Comparison of ENCODE assay signal across 8 mouse cellular contexts in genomic region chr15:102736127-102736944, GRCm38 (mm10). TPM values are rescaled to one million over a fixed set of nuclear protein-coding genes. Genes with fewer than 3 reads are reported as not detected.
DNase-seq lines count a peak whose midpoint lies in the region; ATAC-seq and TF ChIP-seq lines count a peak whose summit lies in the region.

No protein-coding gene starts in this region.

- H3K9me3 ChIP-seq in liver, embryonic 11.5 days (ENCODE audit: control insufficient read depth, low read length) = no peaks in the 10 kb centered on the region
- no peaks in the 10 kb centered on the region for H3K9me3 ChIP-seq in stomach, postnatal 0 days (ENCODE audit: control insufficient read depth, low read length)

- no peak overlapping the region for H3K27ac ChIP-seq in liver, embryonic 11.5 days (ENCODE audit: low read depth, low read length)
- no peak overlapping the region for H3K27ac ChIP-seq in stomach, postnatal 0 days (replicated peaks)

- DNase-seq in layer of hippocampus, adult 11-12 months (ENCODE audit: low spot score) = peak; percentile 70
- DNase-seq in layer of hippocampus, adult 9-10 months (ENCODE audit: low spot score) = no peak
- peak; percentile 73 to 77 for DNase-seq in cerebellum, postnatal 14 days
- DNase-seq in liver, embryonic 11.5 days (ENCODE audit: low spot score) = no peak
- peak; percentile 30 for DNase-seq in stomach, postnatal 0 days (ENCODE audit: low spot score)
- DNase-seq in thymus, postnatal 0 days (ENCODE audit: low spot score) = no peak
- DNase-seq in gastrocnemius, adult 18-20 months (ENCODE audit: low spot score) = no peak

- WGBS in liver, embryonic 11.5 days = 14% methylated on average over 29 of the region's 36 CpGs
- WGBS in stomach, postnatal 0 days = 20% methylated on average over 23 of the region's 36 CpGs

- peak; percentile 19; the same call in 1 of the 2 replicates for ATAC-seq in granulocyte monocyte progenitor cell, adult 5-6 weeks (replicated peaks; ENCODE audit: poor library complexity, severe bottlenecking)
- ATAC-seq in liver, embryonic 11.5 days (replicated peaks; ENCODE audit: low FRiP score) = no peak
- ATAC-seq in stomach, postnatal 0 days (ENCODE audit: low FRiP score, low TSS enrichment) = peak; percentile 30

- H3K4me2 ChIP-seq in liver, embryonic 11.5 days = peak overlapping the region; percentile 37
- H3K4me2 ChIP-seq in stomach, postnatal 0 days (replicated peaks; ENCODE audit: low read depth) = peak overlapping the region; percentile 44

- TF ChIP-seq CTCF in stomach, postnatal 0 days (IDR thresholded peaks at IDR 0.05; ENCODE audit: low read depth) = no peak

- H3K9ac ChIP-seq in liver, embryonic 11.5 days (ENCODE audit: low read depth, low read length) = no peak overlapping the region
- no peak overlapping the region for H3K9ac ChIP-seq in stomach, postnatal 0 days (ENCODE audit: low read length)

- no peak for TF ChIP-seq EP300 in stomach, postnatal 0 days (optimal IDR thresholded peaks at IDR 0.05)

- peak overlapping the region; percentile 31 for H3K4me3 ChIP-seq in liver, embryonic 11.5 days (ENCODE audit: low read depth, low read length)
- no peak overlapping the region for H3K4me3 ChIP-seq in stomach, postnatal 0 days (ENCODE audit: low read depth, low read length)

- H3K4me1 ChIP-seq in liver, embryonic 11.5 days (replicated peaks; ENCODE audit: control insufficient read depth, insufficient read depth, low read length) = no peaks in the 10 kb centered on the region
- 0 out of 2 replicates have a peak, but pooled peaks cover 2% of the 10 kb centered on the region for H3K4me1 ChIP-seq in stomach, postnatal 0 days (replicated peaks; ENCODE audit: control insufficient read depth, insufficient read depth)

- H3K27me3 ChIP-seq in liver, embryonic 11.5 days (replicated peaks; ENCODE audit: control insufficient read depth, insufficient read depth, low read length) = peaks cover 46% of the 10 kb centered on the region
- H3K27me3 ChIP-seq in stomach, postnatal 0 days (ENCODE audit: control insufficient read depth, insufficient read depth, low read length) = no peaks in the 10 kb centered on the region

- no peaks in the 10 kb centered on the region for H3K36me3 ChIP-seq in liver, embryonic 11.5 days (ENCODE audit: control insufficient read depth, insufficient read depth, low read length)
- no peaks in the 10 kb centered on the region for H3K36me3 ChIP-seq in stomach, postnatal 0 days (ENCODE audit: control insufficient read depth, insufficient read depth, low read length)

RNA-seq across cellular contexts. Expression of gene Calcoco1, which starts 14.4 kb away (rescaled TPM):
- 10.8 and 19.3 TPM in 2 replicates for total RNA-seq in granulocyte monocyte progenitor cell, adult 5-6 weeks (2014; fragmentation: Nextera tagmentation)
- total RNA-seq in granulocyte monocyte progenitor cell, adult 5-6 weeks (2017) = 5.1 and 12.2 TPM in 2 replicates
- 15.0 and 16.2 TPM in 2 replicates for polyA plus RNA-seq in liver, embryonic 11.5 days (2014; fragmentation: Nextera tagmentation; extraction: Ambion mirVana)
- 25.5 and 27.6 TPM in 2 replicates for polyA plus RNA-seq in stomach, postnatal 0 days (2015; fragmentation: Nextera tagmentation; extraction: Ambion mirVana)
- 55.9 and 58.4 TPM in 2 replicates for polyA plus RNA-seq in thymus, postnatal 0 days (2015; fragmentation: Nextera tagmentation; extraction: Ambion mirVana)
- 10 to 100 TPM; 72.7 to 73.2 TPM for total RNA-seq in gastrocnemius, adult 18-20 months (2021)

Comparison
In these comparisons a context has a peak if more than half of its experiments do, and no peak if none do; other contexts are left out.
1. DNase-seq: peak in layer of hippocampus, adult 11-12 months (single experiment), cerebellum, postnatal 14 days (2 of 2) and stomach, postnatal 0 days (single experiment); none in layer of hippocampus, adult 9-10 months (single experiment), liver, embryonic 11.5 days (single experiment), thymus, postnatal 0 days (single experiment) and gastrocnemius, adult 18-20 months (single experiment).